Mouse (Mus musculus) G1E (cell line): ENCODE measurements around the gene T2. TPM values are rescaled to one million over a fixed set of nuclear protein-coding genes. Genes with fewer than 3 reads are reported as not detected.

Source experiments
- ATAC-seq: 2 replicates; pipeline ENCODE4 v1.8.0; 2016; ENCODE audit warnings: mild to moderate bottlenecking; ENCODE audit not compliant: insufficient number of reproducible peaks, poor library complexity, low FRiP score, severe bottlenecking; ENCODE audit errors: extremely low read depth
- DNase-seq: peaks from one replicate; pipeline ENCODE4 v3.0.0; 2012; ENCODE audit warnings: low spot score
- H3K27me3 ChIP-seq: 2 replicates; pipeline ENCODE4 v1.6.1; 2012; ENCODE audit warnings: mild to moderate bottlenecking, low read length, inconsistent platforms; ENCODE audit not compliant: insufficient read depth
- H3K36me3 ChIP-seq: replicated peaks from 2 replicates; pipeline ENCODE3; 2012; ENCODE audit warnings: mild to moderate bottlenecking, inconsistent platforms
- H3K4me1 ChIP-seq: 2 replicates; pipeline ENCODE4 v1.6.1; 2012; ENCODE audit warnings: low read depth, low read length, inconsistent platforms, mixed read lengths; ENCODE audit not compliant: insufficient read depth
- H3K4me3 ChIP-seq: 2 replicates; pipeline ENCODE4 v1.5.1; 2012; ENCODE audit warnings: low read depth, mild to moderate bottlenecking, inconsistent platforms, low read length, moderate library complexity, mixed read lengths
- H3K9me3 ChIP-seq: replicated peaks from 2 replicates; pipeline ENCODE4 v1.6.1; 2012; ENCODE audit warnings: inconsistent platforms
- CTCF ChIP-seq: IDR thresholded peaks from 2 replicates; pipeline ENCODE4 v1.5.1; 2012; ENCODE audit warnings: low read depth, low read length, inconsistent platforms, mixed read lengths
- GATA1 ChIP-seq: IDR thresholded peaks from 2 replicates; pipeline ENCODE4 v1.6.1; 2012; ENCODE audit warnings: borderline replicate concordance, low read length, inconsistent platforms, mixed read lengths
- GATA2 ChIP-seq: IDR thresholded peaks from 2 replicates; pipeline ENCODE4 v1.6.1; 2012; ENCODE audit warnings: low read depth, low read length, inconsistent platforms, borderline replicate concordance
- POLR2AphosphoS5 ChIP-seq: IDR thresholded peaks from 2 replicates; pipeline ENCODE4 v1.6.1; 2012; ENCODE audit warnings: low read depth, low read length, inconsistent platforms; ENCODE audit not compliant: insufficient replicate concordance
- TAL1 ChIP-seq: conservative IDR thresholded peaks from 2 replicates; pipeline ENCODE4 v1.6.1; 2012; ENCODE audit warnings: low read depth, low read length, inconsistent platforms, mixed read lengths
- polyA plus RNA-seq: library from polyadenylated mRNA; stranded (reverse); fragments of >175 nt; gene quantifications from 2 replicates; pipeline ENCODE4 v1.2.3, GENCODE M21; 2012
- total RNA-seq, 2 experiments: library from RNA; stranded (forward) in 1 of 2; stranded (reverse) in 1 of 2; fragments of 200-1000 nt in 1 of 2; fragments of >200 nt in 1 of 2; fragmentation: Nextera tagmentation in 1 of 2; gene quantifications; 2 replicates each; pipeline ENCODE4 v1.2.3; 2014 to 2017

The T2 gene
- total and polyA plus RNA-seq, 3 experiments, result not detected

DNA sequence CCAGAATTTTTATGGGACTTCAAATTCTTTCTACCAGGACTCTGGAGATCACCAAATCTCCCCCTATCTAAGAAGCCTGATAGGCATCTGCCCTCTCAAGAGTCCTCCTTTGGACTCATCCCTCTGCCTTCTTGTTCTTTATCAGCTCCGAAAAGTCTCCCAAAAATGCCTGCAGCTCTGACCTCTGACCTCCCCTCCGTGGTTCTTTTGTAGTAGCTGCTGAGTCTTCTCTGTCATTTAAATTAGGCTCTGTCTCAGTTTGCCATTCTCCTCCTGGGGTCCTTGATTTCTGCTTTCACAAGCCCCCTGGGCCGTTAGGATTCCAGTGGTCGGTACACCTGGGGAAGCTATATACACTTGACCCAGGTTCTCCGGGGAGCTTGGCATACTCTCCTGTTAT is 74.1 kb downstream of the T2 start:
- Histone ChIP-seq H3K27me3 (peaks cover 26% of the 10 kb centered on the region), H3K36me3 (no peaks in the 10 kb centered on the region), H3K9me3 (no peaks in the 10 kb centered on the region), H3K4me1 (no peaks in the 10 kb centered on the region), H3K4me3 (no peak overlapping the region)
- no peak for TF ChIP-seq TAL1
- no peak for TF ChIP-seq GATA1
- no peak for TF ChIP-seq POLR2AphosphoS5
- TF ChIP-seq CTCF, result no peak
- no peak for TF ChIP-seq GATA2
- ATAC-seq, result no peak
- DNase-seq, result no peak

GRCm38 (mm10) chr17:8432179-8432800 is 76.5 kb downstream of the T2 start:
- no peak for DNase-seq
- Histone ChIP-seq H3K4me3 (no peak overlapping the region), H3K27me3 (peaks cover 31% of the 10 kb centered on the region), H3K9me3 (no peaks in the 10 kb centered on the region), H3K4me1 (no peaks in the 10 kb centered on the region), H3K36me3 (no peaks in the 10 kb centered on the region)
- no peak for TF ChIP-seq TAL1
- TF ChIP-seq CTCF, result no peak
- TF ChIP-seq POLR2AphosphoS5, result no peak
- TF ChIP-seq GATA2, result no peak
- TF ChIP-seq GATA1, result no peak
- ATAC-seq, result no peak

DNA sequence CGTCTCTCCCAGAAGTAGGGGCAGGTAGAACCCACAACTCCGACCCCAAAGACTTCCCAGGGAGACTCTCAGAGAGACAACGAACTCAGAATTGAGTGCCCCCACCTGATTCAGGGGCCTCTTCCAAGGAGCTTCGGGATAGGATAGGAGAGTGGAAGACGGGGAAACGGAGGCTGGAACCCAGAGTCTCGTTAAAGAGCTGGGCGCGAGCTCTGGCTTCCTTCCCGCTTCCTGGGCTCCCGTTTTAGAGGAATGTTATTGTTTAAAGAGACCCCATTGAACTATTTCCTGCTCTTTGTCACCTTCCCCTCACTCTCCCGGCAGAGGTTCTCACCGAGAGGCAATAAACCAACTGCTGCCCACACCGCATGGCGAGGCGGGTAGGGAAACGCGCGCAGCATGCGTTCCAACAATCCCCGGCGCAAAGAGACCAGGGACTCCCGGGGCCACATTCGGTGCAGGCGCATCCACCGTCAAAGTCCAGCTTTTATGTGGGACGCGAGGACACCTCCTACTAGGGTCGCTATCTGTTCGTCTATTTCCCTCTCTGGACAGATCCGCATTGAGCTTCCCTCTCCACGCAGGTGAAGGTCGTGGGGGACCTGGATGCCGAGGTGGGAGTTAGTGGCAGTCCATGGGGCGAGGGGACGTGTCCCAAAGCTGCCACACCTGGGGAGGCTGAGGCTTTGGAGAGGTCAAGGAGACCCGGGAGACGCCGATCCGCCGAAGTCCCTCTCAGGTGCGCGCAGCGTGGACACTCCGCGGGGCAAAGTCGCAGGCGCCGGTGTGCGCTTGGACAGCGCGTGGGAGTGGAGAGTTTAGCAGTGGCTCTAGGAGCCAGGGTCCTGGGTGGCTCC is 77.6 kb downstream of the T2 start:
- H3K27me3 ChIP-seq, result peaks cover 31% of the 10 kb centered on the region

DNA sequence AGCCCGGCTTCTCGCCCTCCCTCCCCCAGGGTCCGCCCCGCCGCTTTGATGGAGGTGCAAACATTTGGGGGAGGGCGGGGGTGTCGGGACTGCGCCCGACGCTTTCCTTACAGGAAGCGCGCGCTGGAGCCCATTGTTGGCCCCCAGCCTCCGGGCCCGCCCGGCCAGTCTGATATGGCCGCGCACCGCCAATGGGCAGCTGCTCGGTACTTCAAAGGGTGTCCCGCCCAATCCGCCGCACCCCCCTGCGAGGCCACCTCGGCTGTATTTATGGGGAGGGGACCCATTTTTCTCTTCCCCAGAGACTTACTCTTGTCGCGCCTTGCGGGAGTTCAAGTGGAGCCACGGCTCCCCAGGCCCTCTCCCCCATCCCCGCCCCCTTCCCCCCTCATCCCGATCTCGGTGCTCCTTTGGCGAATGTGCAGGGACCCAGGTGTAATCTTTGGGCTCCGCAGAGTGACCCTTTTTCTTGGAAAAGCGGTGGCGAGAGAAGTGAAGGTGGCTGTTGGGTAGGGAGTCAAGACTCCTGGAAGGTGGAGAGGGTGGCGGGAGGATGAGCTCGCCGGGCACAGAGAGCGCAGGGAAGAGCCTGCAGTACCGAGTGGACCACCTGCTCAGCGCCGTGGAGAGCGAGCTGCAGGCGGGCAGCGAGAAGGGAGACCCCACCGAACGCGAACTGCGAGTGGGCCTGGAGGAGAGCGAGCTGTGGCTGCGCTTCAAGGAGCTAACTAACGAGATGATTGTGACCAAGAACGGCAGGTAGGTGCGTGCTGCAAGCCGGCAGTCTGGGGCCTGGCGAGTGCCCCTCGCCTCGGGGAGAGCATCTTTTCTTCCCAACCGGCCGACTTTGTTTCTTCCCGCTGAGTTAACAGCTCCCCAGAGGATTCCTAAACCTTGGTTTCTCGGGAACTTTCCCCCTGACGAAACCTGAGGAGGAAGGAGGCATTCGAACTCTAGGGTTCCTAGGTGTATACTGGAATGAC is 78.5 kb downstream of the T2 start, which contains the start of gene T:
Gene T, plus strand, starts transcription at position 446 of the 983 bp plus-strand sequence.
- TF ChIP-seq POLR2AphosphoS5 (no peak), CTCF (no peak), GATA1 (no peak)
- H3K4me1 ChIP-seq, result no peaks in the 10 kb centered on the region
- H3K4me3 ChIP-seq, result no peak within 1 kb of the TSS
- H3K36me3 ChIP-seq, result no peaks in the 10 kb centered on the region
- ATAC-seq (no peak), DNase-seq (no peak)
- H3K9me3 ChIP-seq, result no peaks in the 10 kb centered on the region
- H3K27me3 ChIP-seq, result peaks cover 31% of the 10 kb centered on the region

More for the DNA sequence above, 77.6 kb downstream of the T2 start:
- DNase-seq (no peak), ATAC-seq (no peak)
- Histone ChIP-seq H3K4me3 (no peak overlapping the region), H3K36me3 (no peaks in the 10 kb centered on the region), H3K4me1 (no peaks in the 10 kb centered on the region), H3K9me3 (no peaks in the 10 kb centered on the region)
- TF ChIP-seq TAL1 (no peak), POLR2AphosphoS5 (no peak), GATA2 (no peak), CTCF (no peak), GATA1 (no peak)

DNA sequence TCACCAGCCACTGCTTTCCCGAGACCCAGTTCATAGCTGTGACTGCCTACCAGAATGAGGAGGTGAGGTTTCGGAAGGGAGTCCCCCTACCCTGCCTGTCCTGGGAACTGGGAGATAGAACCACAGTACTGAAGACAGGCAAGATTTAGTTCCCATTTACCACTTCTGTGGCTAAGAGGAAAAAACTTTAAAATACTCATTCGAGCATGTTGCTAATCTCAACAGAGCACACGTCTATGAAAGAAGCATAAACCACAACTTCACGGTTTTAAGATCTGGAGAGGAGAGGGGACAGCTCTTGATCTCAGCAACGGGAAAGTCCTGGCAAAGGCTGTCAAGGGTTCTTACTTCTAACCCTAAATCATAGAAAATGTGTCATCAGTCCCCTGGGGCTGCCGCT is 80.4 kb downstream of the T2 start:
- no peaks in the 10 kb centered on the region for H3K9me3 ChIP-seq
- H3K4me1 ChIP-seq, result no peaks in the 10 kb centered on the region
- H3K36me3 ChIP-seq, result no peaks in the 10 kb centered on the region
- peaks cover 27% of the 10 kb centered on the region for H3K27me3 ChIP-seq
- TF ChIP-seq CTCF (no peak), TAL1 (no peak), POLR2AphosphoS5 (no peak), GATA1 (no peak), GATA2 (no peak)
- DNase-seq (no peak), ATAC-seq (no peak)
- H3K4me3 ChIP-seq, result no peak overlapping the region

GRCm38 (mm10) chr17:8444062-8444461 is 88.3 kb downstream of the T2 start:
- Histone ChIP-seq H3K36me3 (no peaks in the 10 kb centered on the region), H3K9me3 (no peaks in the 10 kb centered on the region), H3K4me3 (no peak overlapping the region), H3K4me1 (no peaks in the 10 kb centered on the region), H3K27me3 (peaks cover 6% of the 10 kb centered on the region; the same call in 1 of the 2 replicates)
- no peak for ATAC-seq
- DNase-seq, result no peak
- no peak for TF ChIP-seq GATA2
- TF ChIP-seq POLR2AphosphoS5, result no peak
- TF ChIP-seq GATA1, result no peak
- TF ChIP-seq TAL1, result no peak
- no peak for TF ChIP-seq CTCF
